Mouse (Mus musculus): ENCODE results near the gene Sgms1. TPM values are rescaled to one million over a fixed set of nuclear protein-coding genes. Genes with fewer than 3 reads are reported as not detected.

Sgms1 gene
- polyA plus RNA-seq, 2 experiments, result 20.8 to 36.8 TPM

GRCm38 (mm10) chr19:32199861-32200574, 189.5 kb downstream of the Sgms1 start:
- H3K9ac ChIP-seq (ENCODE audit: low read depth, low read length, severe bottlenecking), result no peak overlapping the region
- no peaks in the 10 kb centered on the region for H3K27me3 ChIP-seq (ENCODE audit: control insufficient read depth, insufficient read depth, low read length)
- ATAC-seq (ENCODE audit: low FRiP score, low read depth) (no peak), DNase-seq (ENCODE audit: low spot score) (no peak)
- H3K4me2 ChIP-seq (replicated peaks; ENCODE audit: low read depth, low read length, severe bottlenecking), result no peak overlapping the region
- no peak overlapping the region for H3K27ac ChIP-seq (replicated peaks; ENCODE audit: low read depth, low read length)
- H3K36me3 ChIP-seq (ENCODE audit: control insufficient read depth, insufficient read depth, low read length), result no peaks in the 10 kb centered on the region
- WGBS, result 88% methylated on average over 4 of the region's 4 CpGs
- TF ChIP-seq POLR2A (IDR thresholded peaks at IDR 0.05; ENCODE audit: borderline replicate concordance, extremely low read depth, insufficient read depth, insufficient read length), result no peak
- H3K4me3 ChIP-seq (replicated peaks; ENCODE audit: low read length), result no peak overlapping the region
- H3K9me3 ChIP-seq (ENCODE audit: control insufficient read depth, low read length), result no peaks in the 10 kb centered on the region
- no peaks in the 10 kb centered on the region for H3K4me1 ChIP-seq (ENCODE audit: control insufficient read depth, insufficient read depth, low read length)

DNA sequence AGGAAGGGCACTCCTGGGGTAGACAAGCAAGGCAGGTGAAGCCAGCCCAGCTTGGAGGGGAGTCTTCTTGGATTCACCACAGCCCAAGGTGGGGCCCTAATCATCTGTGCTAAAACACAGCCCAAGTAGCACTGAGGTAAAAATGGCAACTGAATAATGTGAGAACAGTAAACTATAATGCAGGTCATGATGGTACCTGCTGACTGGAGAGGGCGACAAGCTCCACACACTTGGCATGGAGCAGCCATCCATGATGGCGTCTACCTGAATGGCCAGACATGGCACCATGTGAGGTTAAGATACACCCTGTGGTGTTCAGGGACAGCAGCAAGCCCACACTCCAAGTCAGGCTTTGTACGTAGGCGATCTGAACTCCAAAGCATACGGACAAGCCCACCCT, 190.4 kb downstream of the Sgms1 start:
- Histone ChIP-seq H3K4me1 (ENCODE audit: control insufficient read depth, insufficient read depth, low read length) (no peaks in the 10 kb centered on the region), H3K36me3 (ENCODE audit: control insufficient read depth, insufficient read depth, low read length) (no peaks in the 10 kb centered on the region), H3K27ac (replicated peaks; ENCODE audit: low read depth, low read length) (no peak overlapping the region), H3K9ac (ENCODE audit: low read depth, low read length, severe bottlenecking) (no peak overlapping the region), H3K4me2 (replicated peaks; ENCODE audit: low read depth, low read length, severe bottlenecking) (no peak overlapping the region), H3K9me3 (ENCODE audit: control insufficient read depth, low read length) (no peaks in the 10 kb centered on the region), H3K27me3 (ENCODE audit: control insufficient read depth, insufficient read depth, low read length) (no peaks in the 10 kb centered on the region), H3K4me3 (replicated peaks; ENCODE audit: low read length) (no peak overlapping the region)
- DNase-seq (ENCODE audit: low spot score) (no peak), ATAC-seq (ENCODE audit: low FRiP score, low read depth) (no peak)
- 91% methylated on average over 5 of the region's 5 CpGs for WGBS
- TF ChIP-seq POLR2A (IDR thresholded peaks at IDR 0.05; ENCODE audit: borderline replicate concordance, extremely low read depth, insufficient read depth, insufficient read length), result no peak

- no peaks in the 10 kb centered on the region for H3K4me1 ChIP-seq (ENCODE audit: control insufficient read depth, insufficient read depth, low read length)
- H3K36me3 ChIP-seq (ENCODE audit: control insufficient read depth, insufficient read depth, low read length), result no peaks in the 10 kb centered on the region
- WGBS, result 93% methylated on average over 7 of the region's 7 CpGs
- no peak for TF ChIP-seq POLR2A (IDR thresholded peaks at IDR 0.05; ENCODE audit: borderline replicate concordance, extremely low read depth, insufficient read depth, insufficient read length)
- H3K4me2 ChIP-seq (replicated peaks; ENCODE audit: low read depth, low read length, severe bottlenecking), result no peak overlapping the region
- H3K4me3 ChIP-seq (replicated peaks; ENCODE audit: low read length), result no peak overlapping the region
- no peak for ATAC-seq (ENCODE audit: low FRiP score, low read depth)
- no peak overlapping the region for H3K27ac ChIP-seq (replicated peaks; ENCODE audit: low read depth, low read length)
- no peak overlapping the region for H3K9ac ChIP-seq (ENCODE audit: low read depth, low read length, severe bottlenecking)
- H3K9me3 ChIP-seq (ENCODE audit: control insufficient read depth, low read length), result no peaks in the 10 kb centered on the region
- no peak for DNase-seq (ENCODE audit: low spot score)
- H3K27me3 ChIP-seq (ENCODE audit: control insufficient read depth, insufficient read depth, low read length), result no peaks in the 10 kb centered on the region
Observed at GRCm38 (mm10) chr19:32198494-32199106, 190.9 kb downstream of the Sgms1 start.

DNA sequence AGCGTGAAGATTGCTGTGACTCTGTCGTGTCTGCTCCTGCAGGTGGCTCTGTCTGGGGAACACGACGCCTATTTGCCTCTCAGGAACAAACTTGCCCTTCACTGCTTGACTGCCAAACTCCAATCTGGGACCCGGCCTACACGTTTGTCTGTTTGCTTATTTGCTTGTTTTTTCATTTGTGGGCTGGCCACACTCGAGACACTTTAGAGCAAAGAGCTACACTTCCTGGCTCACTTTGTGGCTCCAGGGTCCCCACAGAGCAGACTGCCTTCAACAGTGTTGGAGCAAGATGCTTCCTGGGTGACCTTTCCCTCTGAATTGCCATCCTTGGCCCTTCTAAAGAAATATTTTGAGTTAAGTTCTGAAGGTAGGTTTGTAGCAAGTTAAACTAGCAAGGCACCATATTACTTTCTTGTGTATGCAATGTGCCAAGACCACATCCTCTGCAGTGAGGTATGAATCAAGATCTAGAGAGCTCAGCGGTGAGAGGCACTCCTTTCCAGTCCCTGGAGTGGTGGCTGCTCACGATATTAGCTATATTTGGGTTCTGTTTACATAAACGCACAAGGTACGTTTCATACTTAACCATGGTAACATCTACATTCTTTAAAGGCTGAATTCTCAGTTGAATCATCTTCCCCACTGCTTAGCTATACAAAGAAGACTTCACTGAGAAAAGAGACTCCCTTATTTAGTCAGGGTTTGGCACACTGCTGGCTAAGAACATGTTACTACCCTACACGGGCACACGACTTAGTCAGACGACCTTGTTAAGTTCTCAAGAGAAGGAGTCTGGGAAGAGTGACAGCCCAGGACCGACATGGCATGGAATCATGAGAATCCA, 192.3 kb downstream of the Sgms1 start:
- Histone ChIP-seq H3K27me3 (ENCODE audit: control insufficient read depth, insufficient read depth, low read length) (no peaks in the 10 kb centered on the region), H3K9me3 (ENCODE audit: control insufficient read depth, low read length) (no peaks in the 10 kb centered on the region), H3K9ac (ENCODE audit: low read depth, low read length, severe bottlenecking) (no peak overlapping the region), H3K36me3 (ENCODE audit: control insufficient read depth, insufficient read depth, low read length) (no peaks in the 10 kb centered on the region), H3K4me2 (replicated peaks; ENCODE audit: low read depth, low read length, severe bottlenecking) (no peak overlapping the region), H3K4me3 (replicated peaks; ENCODE audit: low read length) (no peak overlapping the region), H3K4me1 (ENCODE audit: control insufficient read depth, insufficient read depth, low read length) (no peaks in the 10 kb centered on the region), H3K27ac (replicated peaks; ENCODE audit: low read depth, low read length) (no peak overlapping the region)
- WGBS, result 67% methylated on average over 15 of the region's 15 CpGs
- no peak for ATAC-seq (ENCODE audit: low FRiP score, low read depth)
- no peak for TF ChIP-seq POLR2A (IDR thresholded peaks at IDR 0.05; ENCODE audit: borderline replicate concordance, extremely low read depth, insufficient read depth, insufficient read length)
- no peak for DNase-seq (ENCODE audit: low spot score)

DNA sequence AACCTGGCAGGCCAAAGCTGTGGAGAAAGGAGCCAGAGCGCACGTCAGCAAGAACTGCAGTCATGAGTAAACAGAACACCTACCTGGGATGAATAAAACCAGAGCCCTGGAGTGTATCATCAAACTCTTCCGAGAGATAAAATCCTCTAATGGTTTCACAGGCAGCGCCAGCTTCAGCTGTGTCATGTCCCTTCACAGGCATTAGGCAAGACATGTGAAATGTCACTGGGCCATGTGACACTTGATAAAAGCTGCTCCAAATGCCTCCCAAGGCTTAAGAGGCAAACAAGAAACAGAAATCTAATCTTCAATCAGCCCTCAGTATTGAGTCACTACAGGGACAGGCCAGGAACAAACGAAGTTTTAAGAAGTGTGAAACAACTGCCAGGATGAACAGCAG, 193.3 kb downstream of the Sgms1 start:
- WGBS, result 53% methylated on average over 5 of the region's 5 CpGs
- no peaks in the 10 kb centered on the region for H3K9me3 ChIP-seq (ENCODE audit: control insufficient read depth, low read length)
- no peak overlapping the region for H3K4me2 ChIP-seq (replicated peaks; ENCODE audit: low read depth, low read length, severe bottlenecking)
- no peak for ATAC-seq (ENCODE audit: low FRiP score, low read depth)
- H3K36me3 ChIP-seq (ENCODE audit: control insufficient read depth, insufficient read depth, low read length), result no peaks in the 10 kb centered on the region
- no peak for DNase-seq (ENCODE audit: low spot score)
- H3K9ac ChIP-seq (ENCODE audit: low read depth, low read length, severe bottlenecking), result no peak overlapping the region
- TF ChIP-seq POLR2A (IDR thresholded peaks at IDR 0.05; ENCODE audit: borderline replicate concordance, extremely low read depth, insufficient read depth, insufficient read length), result no peak
- H3K4me1 ChIP-seq (ENCODE audit: control insufficient read depth, insufficient read depth, low read length), result no peaks in the 10 kb centered on the region
- no peak overlapping the region for H3K4me3 ChIP-seq (replicated peaks; ENCODE audit: low read length)
- no peaks in the 10 kb centered on the region for H3K27me3 ChIP-seq (ENCODE audit: control insufficient read depth, insufficient read depth, low read length)
- no peak overlapping the region for H3K27ac ChIP-seq (replicated peaks; ENCODE audit: low read depth, low read length)
